Mouse (Mus musculus) C2C12 (cell line): Measurements from ENCODE around the gene Kctd21. TPM values are rescaled to one million over a fixed set of nuclear protein-coding genes. Genes with fewer than 3 reads are reported as not detected.

Experiments
- H3K27me3 ChIP-seq: one replicate; pipeline ENCODE4 v1.6.1; 2011; ENCODE audit not compliant: control insufficient read depth, insufficient read depth, insufficient read length
- H3K36me3 ChIP-seq: one replicate; pipeline ENCODE4 v1.6.1; 2011; ENCODE audit not compliant: control insufficient read depth, insufficient read depth
- H3K4me3 ChIP-seq: one replicate; pipeline ENCODE4 v1.5.1; 2011; ENCODE audit warnings: mild to moderate bottlenecking, control low read depth; ENCODE audit not compliant: poor library complexity, insufficient read depth, severe bottlenecking
- H3K79me2 ChIP-seq: one replicate; pipeline ENCODE4 v1.6.1; 2011; ENCODE audit not compliant: control insufficient read depth, insufficient read depth
- H3K79me3 ChIP-seq: one replicate; pipeline ENCODE4 v1.6.1; 2011; ENCODE audit warnings: low read depth, control low read depth
- H3ac ChIP-seq: one replicate; pipeline ENCODE3; 2011; ENCODE audit warnings: low read depth; ENCODE audit not compliant: control insufficient read depth, insufficient read length
- CEBPB ChIP-seq: IDR thresholded peaks from one replicate; pipeline ENCODE4 v1.6.1; 2011; ENCODE audit warnings: low read depth, mild to moderate bottlenecking, control low read depth, moderate library complexity
- CTCF ChIP-seq: IDR thresholded peaks from one replicate; pipeline ENCODE4 v1.5.1; 2011; ENCODE audit not compliant: control insufficient read depth, insufficient read depth, insufficient read length
- FOSL1 ChIP-seq: IDR thresholded peaks from one replicate; pipeline ENCODE4 v1.8.0; 2011; ENCODE audit warnings: mild to moderate bottlenecking, low read length; ENCODE audit not compliant: poor library complexity, insufficient read depth, severe bottlenecking
- MAX ChIP-seq: IDR thresholded peaks from one replicate; pipeline ENCODE4 v1.6.1; 2011; ENCODE audit warnings: mild to moderate bottlenecking, control low read depth
- MYOD1 ChIP-seq: IDR thresholded peaks from one replicate; pipeline ENCODE4 v1.6.1; 2011; ENCODE audit warnings: low read depth; ENCODE audit not compliant: control insufficient read depth, insufficient read length
- MYOG ChIP-seq: IDR thresholded peaks from one replicate; pipeline ENCODE4 v1.6.1; 2011; ENCODE audit not compliant: control insufficient read depth, insufficient read length; ENCODE audit errors: extremely low read depth
- USF1 ChIP-seq: IDR thresholded peaks from one replicate; pipeline ENCODE4 v1.6.1; 2011; ENCODE audit warnings: low read depth, mild to moderate bottlenecking, control low read depth, moderate library complexity
- polyA plus RNA-seq: library from polyadenylated mRNA; unstranded; fragments of >200 nt; fragmentation: generic; extraction: Trizol; gene quantifications from one replicate; pipeline ENCODE4 v1.2.1, GENCODE M21; 2012; ENCODE audit warnings: missing spikeins

Kctd21 gene
- polyA plus RNA-seq, 1 experiment, result 0.77 TPM

- H3ac ChIP-seq, result no peak overlapping the region
- no peaks in the 10 kb centered on the region for H3K27me3 ChIP-seq
- no peaks in the 10 kb centered on the region for H3K79me3 ChIP-seq
- H3K36me3 ChIP-seq, result no peaks in the 10 kb centered on the region
- TF ChIP-seq CTCF, result no peak
- no peak for TF ChIP-seq MYOD1
- no peak for TF ChIP-seq MAX
- no peak for TF ChIP-seq CEBPB
- no peak for TF ChIP-seq FOSL1
- no peak for TF ChIP-seq MYOG
- no peak for TF ChIP-seq USF1
- no peak overlapping the region for H3K4me3 ChIP-seq
- H3K79me2 ChIP-seq, result no peaks in the 10 kb centered on the region
These were observed 7.5 kb downstream of the Kctd21 start for GRCm38 (mm10) chr7:97339623-97340022.

- H3K79me3 ChIP-seq, result no peaks in the 10 kb centered on the region
- H3K36me3 ChIP-seq, result no peaks in the 10 kb centered on the region
- H3K4me3 ChIP-seq, result no peak overlapping the region
- TF ChIP-seq FOSL1 (no peak), MYOD1 (no peak), USF1 (no peak), MAX (no peak), MYOG (no peak), CTCF (no peak), CEBPB (no peak)
- H3ac ChIP-seq, result no peak overlapping the region
- no peaks in the 10 kb centered on the region for H3K27me3 ChIP-seq
- no peaks in the 10 kb centered on the region for H3K79me2 ChIP-seq
These were observed 9.1 kb downstream of the Kctd21 start for GRCm38 (mm10) chr7:97340907-97341849.

- H3K4me3 ChIP-seq, result no peak overlapping the region
- TF ChIP-seq MYOD1 (no peak), MYOG (no peak), CEBPB (no peak), MAX (no peak), CTCF (no peak), USF1 (no peak), FOSL1 (no peak)
- no peaks in the 10 kb centered on the region for H3K79me2 ChIP-seq
- no peaks in the 10 kb centered on the region for H3K36me3 ChIP-seq
- H3K79me3 ChIP-seq, result no peaks in the 10 kb centered on the region
- H3ac ChIP-seq, result no peak overlapping the region
- H3K27me3 ChIP-seq, result no peaks in the 10 kb centered on the region
These were observed 10.8 kb downstream of the Kctd21 start for GRCm38 (mm10) chr7:97342961-97343360.

- no peak overlapping the region for H3K4me3 ChIP-seq
- no peaks in the 10 kb centered on the region for H3K36me3 ChIP-seq
- no peak overlapping the region for H3ac ChIP-seq
- H3K79me3 ChIP-seq, result no peaks in the 10 kb centered on the region
- no peaks in the 10 kb centered on the region for H3K79me2 ChIP-seq
- no peaks in the 10 kb centered on the region for H3K27me3 ChIP-seq
- TF ChIP-seq USF1 (no peak), CEBPB (no peak), MYOD1 (no peak), MYOG (no peak), MAX (no peak), CTCF (no peak), FOSL1 (no peak)
These were observed 12.5 kb downstream of the Kctd21 start for GRCm38 (mm10) chr7:97344655-97345054.

- TF ChIP-seq CTCF, result no peak
- TF ChIP-seq FOSL1, result no peak
- no peak for TF ChIP-seq MAX
- no peak for TF ChIP-seq USF1
- no peak for TF ChIP-seq MYOG
- no peak for TF ChIP-seq CEBPB
- TF ChIP-seq MYOD1, result no peak
- no peaks in the 10 kb centered on the region for H3K36me3 ChIP-seq
- no peaks in the 10 kb centered on the region for H3K27me3 ChIP-seq
- H3K4me3 ChIP-seq, result no peak overlapping the region
- no peaks in the 10 kb centered on the region for H3K79me2 ChIP-seq
- no peaks in the 10 kb centered on the region for H3K79me3 ChIP-seq
- no peak overlapping the region for H3ac ChIP-seq
These were observed 13.2 kb downstream of the Kctd21 start for GRCm38 (mm10) chr7:97345229-97345871.
